Mouse (Mus musculus) liver, adult 2 months (tissue): ENCODE data around the gene Snai1.

Experiments used
- CTCF ChIP-seq: fragments of 200-500 bp; IDR thresholded peaks from 2 replicates; pipeline ENCODE4 v1.5.1; 2011; ENCODE audit warnings: low read depth, low read length, control low read depth
- POLR2A ChIP-seq: fragments of 200-500 bp; IDR thresholded peaks from 2 replicates; pipeline ENCODE4 v1.6.1; 2011; ENCODE audit warnings: low read length, control low read depth; ENCODE audit not compliant: insufficient read depth; ENCODE audit errors: extremely low read depth

DNA sequence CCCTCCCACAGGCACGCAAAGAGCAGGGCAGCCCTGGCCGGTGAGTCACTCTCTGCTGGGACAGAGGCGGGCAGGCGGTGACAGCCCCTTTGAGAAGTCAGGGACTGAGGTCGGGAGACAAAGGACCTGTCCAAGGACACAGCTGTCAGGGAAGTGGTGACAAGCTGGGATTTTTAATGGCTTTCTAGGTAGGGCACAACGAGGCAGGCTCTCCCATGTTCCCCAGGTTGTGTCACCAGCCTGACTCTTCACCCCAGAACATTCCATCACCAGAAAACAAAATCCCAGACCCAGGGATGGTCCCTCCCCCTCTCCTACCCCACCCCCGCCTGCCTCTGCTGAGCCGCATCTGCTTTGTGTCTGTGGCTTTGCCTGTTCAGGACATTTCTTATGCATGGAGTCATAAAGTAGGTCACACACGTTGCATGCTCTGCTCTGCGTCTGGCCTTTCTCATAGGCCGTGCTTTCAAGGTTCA is 15.0 kb downstream of the Snai1 start:
- TF ChIP-seq POLR2A (no peak), CTCF (no peak)
